Mouse (Mus musculus): ENCODE data around the gene Epha1. TPM values are rescaled to one million over a fixed set of nuclear protein-coding genes. Genes with fewer than 3 reads are reported as not detected.

The Epha1 gene
- total RNA-seq, 2 experiments from 2014 or later: not detected

GRCm38 (mm10) chr6:42325268-42325609 lies 47.8 kb downstream of the Epha1 start:
- peak; percentile 81 for ATAC-seq (ENCODE audit: poor library complexity, severe bottlenecking)

DNA sequence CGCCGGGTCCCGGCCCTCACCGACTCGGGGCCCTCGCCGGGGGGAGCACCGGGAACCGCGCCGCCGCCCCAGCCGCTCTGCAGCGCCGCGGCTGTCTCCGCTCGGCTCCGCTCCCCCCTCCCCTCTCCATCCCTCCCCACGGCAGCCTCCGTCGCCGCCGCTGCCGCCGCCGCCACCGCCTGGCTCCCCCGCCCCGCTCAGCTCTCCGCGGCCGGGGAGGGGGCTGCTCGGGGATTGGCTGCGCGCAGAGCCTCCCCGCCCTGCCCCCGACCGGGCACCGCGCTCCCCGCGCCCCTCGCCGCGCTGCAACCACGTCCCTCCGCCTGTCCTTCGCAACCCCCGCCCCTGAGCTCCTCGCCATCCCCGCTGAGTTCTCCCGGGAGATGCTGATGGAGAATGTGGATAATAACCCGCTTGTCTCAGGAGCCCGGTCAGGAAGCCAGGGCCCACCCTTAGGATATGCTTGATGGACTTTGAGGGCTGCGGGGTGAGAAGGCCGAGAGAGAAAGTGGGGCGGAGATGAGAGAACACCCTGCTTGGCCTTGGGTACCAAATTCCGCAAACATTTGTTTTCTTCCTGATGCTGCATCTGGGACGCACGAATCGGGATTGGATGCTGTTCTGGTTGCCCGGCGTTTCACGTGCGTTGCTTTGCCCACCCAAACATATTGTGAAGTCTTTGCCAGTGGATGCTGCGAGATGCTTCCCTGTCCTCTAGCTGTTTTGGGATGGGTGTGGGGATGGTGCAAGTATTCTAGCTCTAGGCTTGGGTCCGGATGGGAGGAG lies 48.4 kb downstream of the Epha1 start, which contains the start of gene Fam131b:
Gene Fam131b (minus strand): TSS at position 162 of the 786 bp plus-strand sequence.
- ATAC-seq (ENCODE audit: poor library complexity, severe bottlenecking): peak; percentile 12

- ATAC-seq (ENCODE audit: poor library complexity, severe bottlenecking): peak; percentile 19; the same call in 1 of the 2 replicates
Observed at GRCm38 (mm10) chr6:42324067-42324481, 49.0 kb downstream of the Epha1 start.

DNA sequence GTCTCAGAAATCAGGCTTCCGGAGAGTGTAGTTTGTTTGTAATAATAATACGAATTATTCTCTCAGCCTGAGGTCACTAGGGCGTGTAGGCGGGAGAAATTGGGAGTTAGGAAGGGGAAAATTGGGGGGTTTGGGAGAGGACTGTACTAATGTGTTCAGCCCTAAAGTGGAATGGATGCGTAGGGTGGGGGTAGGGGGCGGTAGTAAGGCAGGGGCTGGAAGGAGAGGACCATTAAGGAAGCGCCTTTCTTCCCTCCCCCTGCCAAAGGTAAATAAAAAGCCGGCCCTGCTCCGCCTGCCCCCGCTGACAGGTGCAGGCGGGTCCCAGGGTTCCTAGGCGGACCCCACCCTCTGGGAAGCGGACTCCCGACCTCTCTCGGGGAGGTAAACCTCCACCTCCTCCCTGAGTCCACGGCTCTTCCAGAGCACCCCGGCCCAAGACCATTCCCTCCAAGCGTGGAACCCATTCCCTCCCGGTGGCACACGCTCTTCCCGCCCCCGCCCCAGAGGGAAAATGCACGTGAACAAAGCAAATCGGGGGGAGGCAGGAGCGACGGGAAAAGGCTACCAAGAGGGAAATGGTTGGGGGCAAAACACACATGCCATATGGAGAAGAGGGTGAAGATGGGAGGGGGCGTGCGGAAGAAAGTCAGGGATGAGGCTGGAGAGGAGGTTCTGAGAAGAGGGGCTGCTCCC lies 49.5 kb downstream of the Epha1 start:
- ATAC-seq (ENCODE audit: poor library complexity, severe bottlenecking): no peak

DNA sequence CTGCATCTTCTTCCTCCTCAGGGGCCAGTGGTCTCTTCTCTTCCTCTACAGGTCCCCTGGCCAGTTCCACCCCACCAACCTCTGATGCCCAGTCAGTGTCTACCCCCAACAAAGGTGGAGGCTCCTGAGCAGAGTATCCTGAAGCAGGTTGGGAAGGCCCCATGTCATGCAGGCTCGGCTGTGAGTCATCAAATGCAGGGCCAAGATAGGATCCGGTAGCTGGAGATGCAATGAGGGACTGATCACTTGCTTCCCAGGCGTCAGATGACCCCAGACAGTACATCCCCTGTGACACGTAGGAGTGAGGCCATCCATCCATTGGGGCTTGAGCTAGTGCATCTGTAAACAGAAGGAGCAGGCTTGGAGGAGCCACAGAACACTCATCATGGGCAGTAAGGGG lies 54.8 kb downstream of the Epha1 start:
- no peak for ATAC-seq (ENCODE audit: poor library complexity, severe bottlenecking)

- ATAC-seq (ENCODE audit: poor library complexity, severe bottlenecking): peak; percentile 93
Observed at GRCm38 (mm10) chr6:42310427-42311053, 62.5 kb downstream of the Epha1 start.

GRCm38 (mm10) chr6:42309816-42310378 lies 63.2 kb downstream of the Epha1 start:
- peak; percentile 65 for ATAC-seq (ENCODE audit: poor library complexity, severe bottlenecking)

Other genes starting within 250 kb of the Epha1 start
- not detected in 2 replicates for gene Tas2r139, start 232.3 kb downstream of the Epha1 start, total RNA-seq (2015)
- not detected in 2 replicates for gene Tas2r139, start 232.3 kb downstream of the Epha1 start, total RNA-seq (2017)
- gene Tas2r144, start 157.9 kb downstream of the Epha1 start, total RNA-seq (2015): not detected in 2 replicates
- not detected in 2 replicates for gene Tas2r144, start 157.9 kb downstream of the Epha1 start, total RNA-seq (2017)
- 15.4 and 18.6 TPM in 2 replicates for gene Gstk1, start 127.3 kb downstream of the Epha1 start, total RNA-seq (2015)
- 6.7 and 9.4 TPM in 2 replicates for gene Gstk1, start 127.3 kb downstream of the Epha1 start, total RNA-seq (2017)
- gene Tmem139, start 111.3 kb downstream of the Epha1 start, total RNA-seq (2015): not detected in 2 replicates
- gene Tmem139, start 111.3 kb downstream of the Epha1 start, total RNA-seq (2017): not detected in 2 replicates
- 62.1 and 65.9 TPM in 2 replicates for gene Casp2, start 108.3 kb downstream of the Epha1 start, total RNA-seq (2015)
- 49.2 and 53.5 TPM in 2 replicates for gene Casp2, start 108.3 kb downstream of the Epha1 start, total RNA-seq (2017)
- gene Clcn1, start 86.6 kb downstream of the Epha1 start, total RNA-seq (2015): 1.5 TPM in 1 of 2 replicates, not detected in the other
- gene Clcn1, start 86.6 kb downstream of the Epha1 start, total RNA-seq (2017): not detected in 2 replicates
- gene Fam131b, start 48.6 kb downstream of the Epha1 start, total RNA-seq (2015): not detected in 2 replicates
- not detected in 2 replicates for gene Fam131b, start 48.6 kb downstream of the Epha1 start, total RNA-seq (2017)
- 411 and 420 TPM in 2 replicates for gene Zyx, start 23.6 kb downstream of the Epha1 start, total RNA-seq (2015)
- 117 and 131 TPM in 2 replicates for gene Zyx, start 23.6 kb downstream of the Epha1 start, total RNA-seq (2017)
- gene Tas2r143, start 27.0 kb upstream of the Epha1 start, total RNA-seq (2015): 0.39 and 1.6 TPM in 2 replicates
- gene Tas2r143, start 27.0 kb upstream of the Epha1 start, total RNA-seq (2017): 1.5 TPM in 1 of 2 replicates, not detected in the other
- 0.25 and 0.59 TPM in 2 replicates for gene Tas2r135, start 32.2 kb upstream of the Epha1 start, total RNA-seq (2015)
- gene Tas2r135, start 32.2 kb upstream of the Epha1 start, total RNA-seq (2017): not detected in 2 replicates
- gene Tas2r126, start 61.3 kb upstream of the Epha1 start, total RNA-seq (2015): 0.47 and 0.59 TPM in 2 replicates
- gene Tas2r126, start 61.3 kb upstream of the Epha1 start, total RNA-seq (2017): not detected in 2 replicates
- not detected in 2 replicates for gene Olfr458, start 91.9 kb upstream of the Epha1 start, total RNA-seq (2015)
- gene Olfr458, start 91.9 kb upstream of the Epha1 start, total RNA-seq (2017): not detected in 2 replicates
- gene Olfr457, start 103.1 kb upstream of the Epha1 start, total RNA-seq (2015): not detected in 2 replicates
- gene Olfr457, start 103.1 kb upstream of the Epha1 start, total RNA-seq (2017): 0.04 TPM in 1 of 2 replicates, not detected in the other
- not detected in 2 replicates for gene Olfr456, start 113.9 kb upstream of the Epha1 start, total RNA-seq (2015)
- gene Olfr456, start 113.9 kb upstream of the Epha1 start, total RNA-seq (2017): not detected in 2 replicates
- not detected in 2 replicates for gene Olfr455, start 174.3 kb upstream of the Epha1 start, total RNA-seq (2015)
- not detected in 2 replicates for gene Olfr455, start 174.3 kb upstream of the Epha1 start, total RNA-seq (2017)
- gene Tcaf3, start 224.4 kb upstream of the Epha1 start, total RNA-seq (2015): not detected in 2 replicates
- not detected in 2 replicates for gene Tcaf3, start 224.4 kb upstream of the Epha1 start, total RNA-seq (2017)

Data from megakaryocyte, adult 5-6 weeks (primary cell).